Mouse (Mus musculus): ENCODE data around the gene Trip11.

DNA sequence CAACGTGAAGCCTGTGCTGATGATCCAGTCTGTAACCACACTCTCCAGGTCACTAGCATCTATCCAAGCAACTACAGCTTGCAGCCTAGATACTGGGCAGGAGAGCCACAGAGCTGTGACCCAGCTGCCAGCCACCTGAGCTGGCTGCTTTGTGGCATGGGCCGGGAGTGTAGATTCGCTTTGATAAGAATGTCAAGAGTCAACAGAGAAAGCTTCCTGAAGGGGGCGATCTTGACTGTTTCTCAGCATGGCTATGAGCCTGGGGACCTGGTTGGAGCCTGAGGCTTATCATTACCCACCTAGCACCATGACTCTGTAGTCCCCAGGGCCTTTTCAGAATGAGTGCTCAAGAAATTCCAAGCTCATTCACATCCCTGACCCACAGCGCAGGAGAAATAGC is 96.3 kb downstream of the Trip11 start:
- no peak for TF ChIP-seq CTCF (IDR thresholded peaks at IDR 0.05; ENCODE audit: borderline replicate concordance, extremely low read depth, insufficient read depth, insufficient read length)
- no peak for TF ChIP-seq POLR2A (IDR thresholded peaks at IDR 0.05; ENCODE audit: borderline replicate concordance, extremely low read depth, insufficient read depth, insufficient read length, poor library complexity, severe bottlenecking)
